Mouse (Mus musculus): ENCODE measurements at regions not wholly inside any gene's neighbourhood (a gene's known extent, or its start where the extent isn't known, plus 50 kb on each side); places are given as distances from the start of the nearest gene placed in this dataset.

- no peak for DNase-seq
Observed at GRCm38 (mm10) chr2:51234427-51234826, 85.5 kb upstream of the Rnd3 start.

- no peak for DNase-seq
Observed at GRCm38 (mm10) chr2:51222851-51223250, 73.9 kb upstream of the Rnd3 start.

- no peak for DNase-seq
Observed at GRCm38 (mm10) chr2:51219714-51220113, 70.8 kb upstream of the Rnd3 start.

- DNase-seq: no peak
Observed at GRCm38 (mm10) chr2:51207150-51208022, 58.5 kb upstream of the Rnd3 start.

GRCm38 (mm10) chr2:51206332-51206731 lies 57.4 kb upstream of the Rnd3 start:
- DNase-seq: no peak
